Mouse (Mus musculus): ENCODE measurements around the gene Ctu2. TPM values are rescaled to one million over a fixed set of nuclear protein-coding genes. Genes with fewer than 3 reads are reported as not detected.
A peak's percentile ranks its signal among the peaks of the same experiment; 100 is the strongest.

Gene Ctu2
- polyA plus RNA-seq (2015; fragmentation: Nextera tagmentation; extraction: Ambion mirVana): 44.8 and 45.6 TPM in 2 replicates

- Histone ChIP-seq H3K36me3 (peaks cover 20% of the 10 kb centered on the region), H3K4me1 (peaks cover 27% of the 10 kb centered on the region), H3K4me3 (replicated peaks) (peak within 1 kb of the TSS; percentile 100), H3K9ac (peak within 1 kb of the TSS; percentile 92), H3K27ac (peak within 1 kb of the TSS; percentile 72), H3K9me3 (no peaks in the 10 kb centered on the region), H3K4me2 (peak within 1 kb of the TSS; percentile 89), H3K27me3 (replicated peaks) (no peaks in the 10 kb centered on the region)
- peak; percentile 90 for ATAC-seq (ENCODE audit: insufficient read depth, low FRiP score, low read depth)
- under 1% methylated on average over 91 of the region's 103 CpGs for WGBS
These were observed at the start of gene Ctu2, which contains the start of gene Rnf166 for GRCm38 (mm10) chr8:122475580-122476320. Gene Ctu2, plus strand, starts transcription at chr8:122476143. Gene Rnf166, minus strand, starts transcription at chr8:122476064.

GRCm38 (mm10) chr8:122426145-122426544 is 49.8 kb upstream of the Ctu2 start:
- Histone ChIP-seq H3K27ac (no peak overlapping the region), H3K9ac (no peak overlapping the region), H3K9me3 (no peaks in the 10 kb centered on the region), H3K36me3 (peaks cover 3% of the 10 kb centered on the region; the same call in 1 of the 2 replicates), H3K4me1 (peaks cover under 1% of the 10 kb centered on the region; the same call in 1 of the 2 replicates), H3K4me2 (no peak overlapping the region), H3K4me3 (replicated peaks) (no peak overlapping the region), H3K27me3 (replicated peaks) (no peaks in the 10 kb centered on the region)
- ATAC-seq (ENCODE audit: insufficient read depth, low FRiP score, low read depth): no peak
- WGBS: 73% methylated on average over 9 of the region's 9 CpGs

- no peak for ATAC-seq (ENCODE audit: insufficient read depth, low FRiP score, low read depth)
- H3K36me3 ChIP-seq: peaks cover 3% of the 10 kb centered on the region; the same call in 1 of the 2 replicates
- H3K27ac ChIP-seq: no peak overlapping the region
- H3K4me1 ChIP-seq: peaks cover 14% of the 10 kb centered on the region
- no peaks in the 10 kb centered on the region for H3K27me3 ChIP-seq (replicated peaks)
- no peak overlapping the region for H3K9ac ChIP-seq
- no peak overlapping the region for H3K4me2 ChIP-seq
- H3K4me3 ChIP-seq (replicated peaks): no peak overlapping the region
- H3K9me3 ChIP-seq: no peaks in the 10 kb centered on the region
- 88% methylated on average over 7 of the region's 7 CpGs for WGBS
These were observed 48.3 kb upstream of the Ctu2 start for GRCm38 (mm10) chr8:122427607-122428006.

GRCm38 (mm10) chr8:122428163-122428562 is 47.8 kb upstream of the Ctu2 start:
- peaks cover 3% of the 10 kb centered on the region; the same call in 1 of the 2 replicates for H3K36me3 ChIP-seq
- H3K27ac ChIP-seq: no peak overlapping the region
- no peak overlapping the region for H3K4me3 ChIP-seq (replicated peaks)
- H3K4me1 ChIP-seq: peaks cover 19% of the 10 kb centered on the region
- H3K9ac ChIP-seq: no peak overlapping the region
- no peaks in the 10 kb centered on the region for H3K9me3 ChIP-seq
- 91% methylated on average over 9 of the region's 9 CpGs for WGBS
- ATAC-seq (ENCODE audit: insufficient read depth, low FRiP score, low read depth): no peak
- no peak overlapping the region for H3K4me2 ChIP-seq
- H3K27me3 ChIP-seq (replicated peaks): no peaks in the 10 kb centered on the region

- ATAC-seq (ENCODE audit: insufficient read depth, low FRiP score, low read depth): no peak
- Histone ChIP-seq H3K27me3 (replicated peaks) (no peaks in the 10 kb centered on the region), H3K4me3 (replicated peaks) (no peak overlapping the region), H3K9ac (no peak overlapping the region), H3K27ac (peak overlapping the region; percentile 40; the same call in 1 of the 2 replicates), H3K4me2 (no peak overlapping the region), H3K4me1 (peaks cover 21% of the 10 kb centered on the region), H3K9me3 (no peaks in the 10 kb centered on the region), H3K36me3 (peaks cover under 1% of the 10 kb centered on the region; the same call in 1 of the 2 replicates)
- 70% methylated on average over 10 of the region's 10 CpGs for WGBS
These were observed 45.8 kb upstream of the Ctu2 start for GRCm38 (mm10) chr8:122430058-122430636.

GRCm38 (mm10) chr8:122430646-122431045 is 45.3 kb upstream of the Ctu2 start:
- ATAC-seq (ENCODE audit: insufficient read depth, low FRiP score, low read depth): no peak
- 64% methylated on average over 3 of the region's 3 CpGs for WGBS
- H3K27ac ChIP-seq: peak overlapping the region; percentile 40; the same call in 1 of the 2 replicates

GRCm38 (mm10) chr8:122431694-122432442 is 44.1 kb upstream of the Ctu2 start:
- 26% methylated on average over 18 of the region's 18 CpGs for WGBS

More at GRCm38 (mm10) chr8:122430646-122431045, 45.3 kb upstream of the Ctu2 start:
- H3K4me2 ChIP-seq: no peak overlapping the region
- H3K4me1 ChIP-seq: peaks cover 21% of the 10 kb centered on the region
- no peak overlapping the region for H3K4me3 ChIP-seq (replicated peaks)
- H3K36me3 ChIP-seq: peaks cover 3% of the 10 kb centered on the region; the same call in 1 of the 2 replicates
- no peaks in the 10 kb centered on the region for H3K9me3 ChIP-seq
- no peak overlapping the region for H3K9ac ChIP-seq
- H3K27me3 ChIP-seq (replicated peaks): no peaks in the 10 kb centered on the region

GRCm38 (mm10) chr8:122432443-122433268 is 43.3 kb upstream of the Ctu2 start, which contains the start of gene Cyba:
Gene Cyba, minus strand, starts transcription at chr8:122432930.
- Histone ChIP-seq H3K4me3 (replicated peaks) (peak within 1 kb of the TSS; percentile 66), H3K9ac (peak within 1 kb of the TSS; percentile 73), H3K4me2 (peak within 1 kb of the TSS; percentile 91), H3K27me3 (replicated peaks) (no peaks in the 10 kb centered on the region), H3K27ac (peak within 1 kb of the TSS; percentile 87), H3K4me1 (peaks cover 21% of the 10 kb centered on the region), H3K36me3 (peaks cover 12% of the 10 kb centered on the region; the same call in 1 of the 2 replicates), H3K9me3 (no peaks in the 10 kb centered on the region)
- WGBS: 4% methylated on average over 45 of the region's 45 CpGs
- peak; percentile 82 for ATAC-seq (ENCODE audit: insufficient read depth, low FRiP score, low read depth)

More at GRCm38 (mm10) chr8:122431694-122432442, 44.1 kb upstream of the Ctu2 start:
- Histone ChIP-seq H3K4me3 (replicated peaks) (peak overlapping the region; percentile 66), H3K4me2 (peak overlapping the region; percentile 91), H3K27me3 (replicated peaks) (no peaks in the 10 kb centered on the region), H3K9ac (peak overlapping the region; percentile 73), H3K9me3 (no peaks in the 10 kb centered on the region), H3K27ac (peak overlapping the region; percentile 87), H3K4me1 (peaks cover 21% of the 10 kb centered on the region), H3K36me3 (peaks cover 12% of the 10 kb centered on the region; the same call in 1 of the 2 replicates)
- 0 out of 2 replicates have a peak, but pooled peaks have one; percentile 2 for ATAC-seq (ENCODE audit: insufficient read depth, low FRiP score, low read depth)

- H3K27ac ChIP-seq: peak overlapping the region; percentile 87
These were observed 42.6 kb upstream of the Ctu2 start for GRCm38 (mm10) chr8:122433269-122433905.

GRCm38 (mm10) chr8:122435375-122435774 is 40.6 kb upstream of the Ctu2 start:
- H3K4me1 ChIP-seq: peaks cover 21% of the 10 kb centered on the region
- no peak for ATAC-seq (ENCODE audit: insufficient read depth, low FRiP score, low read depth)
- no peak overlapping the region for H3K4me2 ChIP-seq
- H3K9me3 ChIP-seq: no peaks in the 10 kb centered on the region
- H3K27ac ChIP-seq: no peak overlapping the region
- H3K4me3 ChIP-seq (replicated peaks): no peak overlapping the region
- 93% methylated on average over 6 of the region's 6 CpGs for WGBS
- H3K27me3 ChIP-seq (replicated peaks): no peaks in the 10 kb centered on the region
- no peak overlapping the region for H3K9ac ChIP-seq
- peaks cover 17% of the 10 kb centered on the region; the same call in 1 of the 2 replicates for H3K36me3 ChIP-seq

More at GRCm38 (mm10) chr8:122433269-122433905, 42.6 kb upstream of the Ctu2 start:
- Histone ChIP-seq H3K4me2 (peak overlapping the region; percentile 91), H3K36me3 (peaks cover 12% of the 10 kb centered on the region; the same call in 1 of the 2 replicates), H3K4me1 (peaks cover 21% of the 10 kb centered on the region), H3K4me3 (replicated peaks) (peak overlapping the region; percentile 66), H3K9ac (no peak overlapping the region), H3K27me3 (replicated peaks) (no peaks in the 10 kb centered on the region), H3K9me3 (no peaks in the 10 kb centered on the region)
- 58% methylated on average over 11 of the region's 11 CpGs for WGBS
- peak; percentile 37; the same call in 1 of the 2 replicates for ATAC-seq (ENCODE audit: insufficient read depth, low FRiP score, low read depth)

Measured in stomach, embryonic 15.5 days (tissue).